Mouse (Mus musculus) limb, embryonic 15.5 days (tissue): ENCODE data around the gene Snai1. TPM values are rescaled to one million over a fixed set of nuclear protein-coding genes. Genes with fewer than 3 reads are reported as not detected.

ENCODE experiments used
- ATAC-seq: fragments of 200-750 bp; cut with Nextera tagmentation; 2 replicates; pipeline ENCODE4 v1.8.0; 2017; ENCODE audit warnings: low read depth, moderate TSS enrichment; ENCODE audit not compliant: insufficient number of reproducible peaks, low FRiP score, low TSS enrichment
- H3K27ac ChIP-seq: fragments of 300-500 bp; sonication (generic); 2 replicates; pipeline ENCODE4 v1.5.1; 2015; ENCODE audit warnings: moderate library complexity, mild to moderate bottlenecking, inconsistent platforms
- H3K27me3 ChIP-seq: fragments of 300-500 bp; sonication (generic); 2 replicates; pipeline ENCODE4 v1.6.1; 2015; ENCODE audit warnings: inconsistent platforms
- H3K36me3 ChIP-seq: fragments of 300-500 bp; sonication (generic); 2 replicates; pipeline ENCODE4 v1.6.1; 2015; ENCODE audit warnings: inconsistent platforms
- H3K4me1 ChIP-seq: fragments of 300-500 bp; sonication (generic); 2 replicates; pipeline ENCODE4 v1.6.1; 2015; ENCODE audit warnings: inconsistent platforms
- H3K4me2 ChIP-seq: fragments of 300-500 bp; sonication (generic); 2 replicates; pipeline ENCODE4 v1.6.1; 2015; ENCODE audit warnings: mild to moderate bottlenecking, inconsistent platforms
- H3K4me3 ChIP-seq: fragments of 300-500 bp; sonication (generic); 2 replicates; pipeline ENCODE4 v1.5.1; 2015; ENCODE audit warnings: mild to moderate bottlenecking, inconsistent platforms
- H3K9ac ChIP-seq: fragments of 300-500 bp; sonication (generic); 2 replicates; pipeline ENCODE4 v1.6.1; 2015; ENCODE audit warnings: inconsistent platforms
- H3K9me3 ChIP-seq: fragments of 300-500 bp; sonication (generic); 2 replicates; pipeline ENCODE4 v1.6.1; 2016; ENCODE audit warnings: inconsistent platforms
- WGBS: fragments of 180-500 bp; shearing (Covaris S2); methylation state at CpG from one replicate; pipeline ENCODE4 v1.1.7; 2015; 5-methylcytosine and 5-hydroxymethylcytosine counted together
- polyA plus RNA-seq: library from polyadenylated mRNA; unstranded; fragments of >200 nt; fragmentation: Nextera tagmentation; extraction: Ambion mirVana; gene quantifications from 2 replicates; pipeline ENCODE4 v1.2.1, GENCODE M21; 2015

Gene Snai1
- polyA plus RNA-seq, 1 experiment from 2014 or later, result 52.6 TPM

- Histone ChIP-seq H3K4me2 (peak overlapping the region; percentile 85), H3K27me3 (no peaks in the 10 kb centered on the region), H3K36me3 (peaks cover 16% of the 10 kb centered on the region), H3K4me3 (peak overlapping the region; percentile 68), H3K27ac (peak overlapping the region; percentile 95), H3K4me1 (peaks cover 77% of the 10 kb centered on the region), H3K9ac (peak overlapping the region; percentile 14; the same call in 1 of the 2 replicates), H3K9me3 (no peaks in the 10 kb centered on the region)
- peak; percentile 45; the same call in 1 of the 2 replicates for ATAC-seq
- WGBS, result 6% methylated on average over 16 of the region's 16 CpGs
Observed at GRCm38 (mm10) chr2:167543121-167544003, 5.4 kb downstream of the Snai1 start.

GRCm38 (mm10) chr2:167544004-167544356 is 6.0 kb downstream of the Snai1 start:
- peak; percentile 40; the same call in 1 of the 2 replicates for ATAC-seq
- Histone ChIP-seq H3K36me3 (peaks cover 12% of the 10 kb centered on the region), H3K4me3 (no peak overlapping the region), H3K27me3 (no peaks in the 10 kb centered on the region), H3K4me2 (peak overlapping the region; percentile 85; the same call in 1 of the 2 replicates), H3K9me3 (no peaks in the 10 kb centered on the region), H3K4me1 (peaks cover 72% of the 10 kb centered on the region), H3K9ac (0 out of 2 replicates have a peak overlapping the region, but pooled peaks have one; percentile 14), H3K27ac (peak overlapping the region; percentile 95)
- 8% methylated on average over 4 of the region's 4 CpGs for WGBS

- no peak overlapping the region for H3K4me3 ChIP-seq
- 0 out of 2 replicates have a peak overlapping the region, but pooled peaks have one; percentile 4 for H3K9ac ChIP-seq
- peak overlapping the region; percentile 95 for H3K27ac ChIP-seq
- H3K4me2 ChIP-seq, result no peak overlapping the region
- ATAC-seq, result no peak
- H3K36me3 ChIP-seq, result peaks cover 12% of the 10 kb centered on the region
- no peaks in the 10 kb centered on the region for H3K27me3 ChIP-seq
- 45% methylated on average over 5 of the region's 5 CpGs for WGBS
- peaks cover 70% of the 10 kb centered on the region for H3K4me1 ChIP-seq
- H3K9me3 ChIP-seq, result no peaks in the 10 kb centered on the region
Observed at GRCm38 (mm10) chr2:167544456-167544855, 6.5 kb downstream of the Snai1 start.

- H3K9ac ChIP-seq, result no peak overlapping the region
- ATAC-seq, result no peak
- no peaks in the 10 kb centered on the region for H3K9me3 ChIP-seq
- H3K27ac ChIP-seq, result peak overlapping the region; percentile 77
- WGBS, result 56% methylated on average over 18 of the region's 18 CpGs
- no peak overlapping the region for H3K4me2 ChIP-seq
- no peak overlapping the region for H3K4me3 ChIP-seq
- H3K4me1 ChIP-seq, result peaks cover 51% of the 10 kb centered on the region
- H3K36me3 ChIP-seq, result peaks cover 7% of the 10 kb centered on the region
- no peaks in the 10 kb centered on the region for H3K27me3 ChIP-seq
Observed at GRCm38 (mm10) chr2:167546447-167547195, 8.6 kb downstream of the Snai1 start.

GRCm38 (mm10) chr2:167547444-167547843 is 9.4 kb downstream of the Snai1 start:
- H3K9ac ChIP-seq, result no peak overlapping the region
- H3K4me1 ChIP-seq, result peaks cover 43% of the 10 kb centered on the region
- H3K36me3 ChIP-seq, result no peaks in the 10 kb centered on the region; the same call in 1 of the 2 replicates
- 64% methylated on average over 8 of the region's 8 CpGs for WGBS
- H3K4me2 ChIP-seq, result no peak overlapping the region
- H3K9me3 ChIP-seq, result no peaks in the 10 kb centered on the region
- H3K4me3 ChIP-seq, result no peak overlapping the region
- no peaks in the 10 kb centered on the region for H3K27me3 ChIP-seq
- ATAC-seq, result no peak
- H3K27ac ChIP-seq, result peak overlapping the region; percentile 77; the same call in 1 of the 2 replicates

- Histone ChIP-seq H3K9me3 (no peaks in the 10 kb centered on the region), H3K36me3 (no peaks in the 10 kb centered on the region), H3K27ac (no peak overlapping the region), H3K4me1 (peaks cover 36% of the 10 kb centered on the region), H3K27me3 (no peaks in the 10 kb centered on the region), H3K4me2 (no peak overlapping the region), H3K9ac (no peak overlapping the region), H3K4me3 (no peak overlapping the region)
- 69% methylated on average over 7 of the region's 7 CpGs for WGBS
- ATAC-seq, result no peak
Observed at GRCm38 (mm10) chr2:167548961-167549360, 11.0 kb downstream of the Snai1 start.

- no peaks in the 10 kb centered on the region for H3K9me3 ChIP-seq
- no peak for ATAC-seq
- WGBS, result 70% methylated on average over 8 of the region's 8 CpGs
- peaks cover 31% of the 10 kb centered on the region for H3K4me1 ChIP-seq
- H3K27ac ChIP-seq, result no peak overlapping the region
- H3K9ac ChIP-seq, result no peak overlapping the region
- no peaks in the 10 kb centered on the region for H3K27me3 ChIP-seq
- no peak overlapping the region for H3K4me3 ChIP-seq
- H3K4me2 ChIP-seq, result no peak overlapping the region
- no peaks in the 10 kb centered on the region for H3K36me3 ChIP-seq
Observed at GRCm38 (mm10) chr2:167550341-167550854, 12.4 kb downstream of the Snai1 start.

- no peak overlapping the region for H3K4me3 ChIP-seq
- 67% methylated on average over 8 of the region's 8 CpGs for WGBS
- H3K36me3 ChIP-seq, result no peaks in the 10 kb centered on the region
- no peak overlapping the region for H3K4me2 ChIP-seq
- no peaks in the 10 kb centered on the region for H3K27me3 ChIP-seq
- no peak for ATAC-seq
- H3K27ac ChIP-seq, result no peak overlapping the region
- H3K9ac ChIP-seq, result no peak overlapping the region
- H3K4me1 ChIP-seq, result peaks cover 27% of the 10 kb centered on the region
- H3K9me3 ChIP-seq, result no peaks in the 10 kb centered on the region
Observed at GRCm38 (mm10) chr2:167551342-167551920, 13.4 kb downstream of the Snai1 start.

- no peaks in the 10 kb centered on the region for H3K36me3 ChIP-seq
- ATAC-seq, result no peak
- no peak overlapping the region for H3K4me2 ChIP-seq
- H3K9ac ChIP-seq, result no peak overlapping the region
- no peaks in the 10 kb centered on the region for H3K27me3 ChIP-seq
- H3K4me3 ChIP-seq, result no peak overlapping the region
- 84% methylated on average over 4 of the region's 4 CpGs for WGBS
- no peaks in the 10 kb centered on the region for H3K9me3 ChIP-seq
- H3K4me1 ChIP-seq, result peaks cover 18% of the 10 kb centered on the region
- H3K27ac ChIP-seq, result no peak overlapping the region
Observed at GRCm38 (mm10) chr2:167552292-167552691, 14.3 kb downstream of the Snai1 start.

GRCm38 (mm10) chr2:167552927-167553402 is 15.0 kb downstream of the Snai1 start:
- H3K27ac ChIP-seq, result peak overlapping the region; percentile 38; the same call in 1 of the 2 replicates
- H3K9ac ChIP-seq, result no peak overlapping the region
- no peak for ATAC-seq
- H3K27me3 ChIP-seq, result no peaks in the 10 kb centered on the region
- no peak overlapping the region for H3K4me3 ChIP-seq
- H3K4me1 ChIP-seq, result peaks cover 14% of the 10 kb centered on the region
- no peaks in the 10 kb centered on the region for H3K36me3 ChIP-seq
- H3K9me3 ChIP-seq, result no peaks in the 10 kb centered on the region
- no peak overlapping the region for H3K4me2 ChIP-seq
- WGBS, result 23% methylated on average over 11 of the region's 11 CpGs

GRCm38 (mm10) chr2:167555766-167556165 is 17.8 kb downstream of the Snai1 start:
- no peak overlapping the region for H3K9ac ChIP-seq
- H3K4me1 ChIP-seq, result peaks cover 32% of the 10 kb centered on the region
- no peaks in the 10 kb centered on the region for H3K27me3 ChIP-seq
- no peak overlapping the region for H3K4me2 ChIP-seq
- 91% methylated on average over 5 of the region's 5 CpGs for WGBS
- no peak overlapping the region for H3K27ac ChIP-seq
- H3K4me3 ChIP-seq, result no peak overlapping the region
- ATAC-seq, result no peak
- H3K36me3 ChIP-seq, result no peaks in the 10 kb centered on the region
- H3K9me3 ChIP-seq, result no peaks in the 10 kb centered on the region
